Mouse (Mus musculus): Measurements from ENCODE around the gene Nefh.

The Nefh gene

GRCm38 (mm10) chr11:4953401-4953800 lies 5.5 kb upstream of the Nefh start:
- no peak for DNase-seq (ENCODE audit: low read depth, low spot score)

DNA sequence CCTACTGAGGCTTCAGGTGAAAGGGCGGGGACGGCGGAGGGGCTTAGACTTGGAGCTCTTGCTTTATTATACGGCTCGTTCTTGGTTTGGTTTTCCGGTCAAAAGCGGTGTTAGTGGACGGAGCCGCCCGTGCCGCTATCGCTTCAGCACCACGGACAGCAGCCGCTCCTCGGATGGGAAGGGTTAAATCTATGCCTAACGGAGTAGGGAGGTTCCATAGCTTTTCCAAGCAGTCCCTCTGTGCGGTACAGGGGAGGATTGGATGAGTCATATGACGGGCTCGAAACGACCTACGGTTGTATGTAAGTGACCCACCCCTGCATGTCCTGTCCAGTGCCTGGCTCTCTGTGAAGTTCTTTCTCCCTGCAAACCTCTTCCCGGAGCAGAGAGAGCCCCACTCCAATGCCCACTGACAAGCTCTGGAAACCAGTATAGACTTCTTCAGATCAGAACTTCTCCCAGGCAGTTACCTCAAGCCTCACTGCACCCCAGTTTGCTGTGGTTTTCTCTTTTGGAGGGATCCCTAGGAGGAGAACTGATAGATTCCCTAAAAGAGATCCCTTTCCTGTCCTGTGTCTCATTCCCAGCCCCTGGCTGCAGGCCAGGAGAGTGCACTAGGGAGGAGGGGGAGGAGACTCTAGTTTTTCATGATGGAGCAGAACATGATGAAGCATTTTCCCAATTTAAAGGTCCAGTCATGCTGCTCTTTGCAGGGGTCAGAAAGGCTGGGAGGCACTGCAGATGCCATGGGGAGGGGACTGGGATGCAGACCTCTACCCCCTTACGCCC lies 1.6 kb upstream of the Nefh start:
- DNase-seq (ENCODE audit: low read depth, low spot score) = peak; percentile 77

GRCm38 (mm10) chr11:4948792-4949191 lies 928 bp upstream of the Nefh start:
- DNase-seq (ENCODE audit: low read depth, low spot score) = no peak

- DNase-seq (ENCODE audit: low read depth, low spot score) = peak; percentile 65
Measured at GRCm38 (mm10) chr11:4946947-4947812, 684 bp downstream of the Nefh start.

DNA sequence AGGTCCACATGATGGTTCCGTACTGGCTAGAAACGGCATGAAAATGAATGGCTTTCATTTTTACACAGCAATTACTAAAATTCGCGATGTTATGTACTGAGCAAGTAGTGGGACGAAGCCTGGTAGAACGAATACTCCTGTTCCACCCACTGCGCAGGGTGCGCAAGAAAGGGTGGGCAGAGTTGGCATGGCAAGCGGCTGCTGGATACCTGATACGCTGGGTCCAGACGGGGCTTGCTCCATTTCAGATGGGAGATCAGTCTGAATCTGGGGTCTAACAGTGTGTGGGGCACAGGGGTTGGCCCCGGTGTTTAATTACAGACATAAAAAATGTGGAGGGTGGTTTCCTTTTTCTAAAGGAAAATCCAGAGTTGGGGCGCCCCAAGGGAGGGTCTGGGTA lies 1.3 kb downstream of the Nefh start:
- DNase-seq (ENCODE audit: low read depth, low spot score) = no peak

DNA sequence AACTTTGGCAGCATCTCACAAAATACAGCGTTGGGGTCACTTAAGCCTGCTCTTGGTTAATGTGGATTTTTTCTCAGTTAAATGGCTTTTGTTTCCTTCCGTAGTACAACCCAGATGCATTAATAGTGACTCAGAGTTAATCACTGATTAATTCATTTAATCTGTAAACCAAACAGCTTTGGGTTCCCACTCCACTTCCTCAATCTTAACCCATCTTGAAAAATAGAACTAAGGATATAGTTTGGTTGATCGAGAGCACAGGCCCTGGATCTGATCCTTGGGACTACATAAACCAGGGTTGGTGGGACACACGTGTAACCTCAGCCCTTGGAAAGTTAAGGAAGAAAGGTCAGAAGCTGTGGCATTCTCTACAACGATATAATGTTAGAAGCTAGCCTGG lies 11.6 kb downstream of the Nefh start:
- no peak for DNase-seq (ENCODE audit: low read depth, low spot score)

DNA sequence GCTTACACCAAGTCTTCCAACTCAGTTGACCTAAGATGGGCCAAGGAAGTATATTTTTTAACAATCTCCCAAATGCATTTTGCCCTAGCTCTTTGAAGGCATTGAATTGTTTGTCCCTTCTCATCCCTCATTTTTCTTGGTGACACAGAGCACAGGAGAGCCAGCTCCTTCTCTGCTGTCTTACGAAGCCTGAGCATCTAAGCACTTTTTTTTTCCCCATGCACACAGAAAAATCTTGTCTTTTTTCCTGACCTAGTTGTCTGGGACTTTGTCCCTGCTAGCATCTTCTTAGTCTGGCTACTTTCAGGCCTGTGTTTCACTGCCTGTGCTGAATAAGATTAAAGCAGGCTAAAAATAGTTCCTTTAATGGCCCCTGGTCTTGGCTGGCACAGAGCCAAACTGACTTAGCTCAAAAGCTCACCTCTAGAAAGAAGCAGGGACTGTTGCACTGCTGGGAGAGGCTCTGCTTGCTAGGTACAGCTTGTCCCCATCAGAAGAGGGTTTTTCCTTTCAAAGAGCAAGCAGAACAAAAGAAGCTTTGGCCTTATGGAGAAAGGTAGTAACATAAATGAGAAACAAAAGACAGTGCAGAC lies 16.8 kb downstream of the Nefh start:
- DNase-seq (ENCODE audit: low read depth, low spot score) = peak; percentile 27

DNA sequence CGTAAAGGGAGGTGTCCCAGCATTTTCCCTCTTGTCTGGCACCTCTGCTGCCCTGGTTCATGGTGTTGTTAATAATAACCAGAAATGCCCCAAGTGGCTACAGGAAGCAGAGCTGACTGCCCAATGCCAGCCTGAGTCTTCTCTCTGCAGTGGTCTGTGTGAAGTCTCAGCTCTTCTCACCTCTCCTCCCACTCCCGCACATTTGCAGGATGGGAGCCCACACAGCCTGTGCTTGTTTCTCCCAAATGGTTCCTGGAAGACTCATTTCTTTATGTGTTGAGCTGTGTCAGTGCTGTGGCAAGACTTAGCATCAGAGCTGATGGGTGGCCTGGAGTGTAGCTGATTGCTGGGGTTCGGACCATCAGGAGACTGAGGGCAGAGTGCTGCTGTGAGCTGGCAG lies 20.6 kb downstream of the Nefh start:
- no peak for DNase-seq (ENCODE audit: low read depth, low spot score)

DNA sequence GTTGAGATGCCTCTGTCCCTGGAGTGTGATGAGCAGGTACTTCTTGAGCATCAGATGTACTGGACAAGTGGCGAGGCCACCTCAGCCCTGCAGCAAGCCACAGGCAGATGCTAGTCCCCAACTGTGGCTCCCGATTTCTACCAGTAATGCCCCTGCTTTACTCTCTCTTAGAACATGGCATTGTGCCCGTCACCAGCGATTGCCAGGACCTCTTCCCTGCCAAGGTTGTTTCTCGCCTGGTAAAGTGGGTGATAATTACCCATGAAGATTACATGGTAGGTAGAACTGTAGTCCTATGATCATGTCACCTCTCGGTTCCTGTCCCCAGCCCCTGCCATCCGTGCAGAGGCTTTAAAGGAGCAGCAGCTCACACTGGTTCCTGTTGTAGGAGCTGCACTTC lies 26.1 kb downstream of the Nefh start:
- no peak for DNase-seq (ENCODE audit: low read depth, low spot score)

GRCm38 (mm10) chr11:4921281-4921680 lies 26.6 kb downstream of the Nefh start:
- no peak for DNase-seq (ENCODE audit: low read depth, low spot score)

- DNase-seq (ENCODE audit: low read depth, low spot score) = peak; percentile 66
Measured at GRCm38 (mm10) chr11:4916068-4916467, 31.8 kb downstream of the Nefh start.

DNA sequence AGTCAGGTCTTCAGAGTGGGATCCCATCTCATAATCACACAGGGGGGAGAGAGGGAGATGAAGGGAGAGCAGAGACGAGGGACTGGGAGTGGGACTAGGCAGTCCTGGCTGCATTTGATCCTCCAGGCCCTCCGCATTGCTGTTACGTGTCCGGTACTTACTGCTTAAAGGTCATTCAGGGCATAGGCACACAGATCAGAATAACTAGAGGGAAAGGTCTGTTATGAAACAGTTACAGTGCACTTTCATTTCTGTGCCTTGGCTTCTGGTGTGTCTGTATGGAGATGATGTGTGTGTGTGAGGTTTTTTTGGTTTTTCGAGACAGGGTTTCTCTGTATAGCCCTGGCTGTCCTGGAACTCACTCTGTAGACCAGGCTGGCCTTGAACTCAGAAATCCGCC lies 41.6 kb downstream of the Nefh start:
- DNase-seq (ENCODE audit: low read depth, low spot score) = no peak

DNA sequence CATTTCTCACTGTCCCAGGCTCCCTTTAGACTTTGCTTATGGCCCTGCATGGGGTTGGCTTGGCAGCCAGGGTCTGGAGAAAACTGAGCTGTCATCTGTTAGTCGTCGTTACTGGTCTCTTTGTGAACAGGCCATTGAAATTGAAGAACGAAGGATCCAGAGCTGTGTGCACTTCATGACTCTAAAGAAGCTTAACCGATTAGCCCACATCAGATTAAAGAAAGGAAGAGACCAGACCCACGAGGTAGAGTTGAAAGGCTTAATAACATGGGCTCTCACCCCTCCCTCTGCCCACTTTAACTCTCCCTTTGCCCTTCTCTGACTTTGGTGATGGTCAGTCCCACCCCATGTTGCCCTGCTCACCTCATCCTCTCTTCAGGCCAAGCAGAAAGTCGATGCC lies 45.9 kb downstream of the Nefh start:
- no peak for DNase-seq (ENCODE audit: low read depth, low spot score)

- peak; percentile 8 for DNase-seq (ENCODE audit: low read depth, low spot score)
Measured at GRCm38 (mm10) chr11:4900437-4900836, 47.4 kb downstream of the Nefh start.

GRCm38 (mm10) chr11:4894848-4895816 lies 52.7 kb downstream of the Nefh start, which contains the start of gene Thoc5:
Gene Thoc5 (plus strand): TSS chr11:4895320.
- DNase-seq (ENCODE audit: low read depth, low spot score) = peak; percentile 88

All from mesoderm, embryonic 11.5 days (tissue).